Mouse (Mus musculus) layer of hippocampus, adult 8-10 months (tissue): Measurements from ENCODE around the gene En2. TPM values are rescaled to one million over a fixed set of nuclear protein-coding genes. Genes with fewer than 3 reads are reported as not detected.

Experiments
- DNase-seq, 2 experiments: peaks; one replicate each; pipeline ENCODE4 v3.0.0; 2022; ENCODE audit warnings: low spot score in 2 of 2
- total RNA-seq, 4 experiments: library from RNA; stranded (reverse); gene quantifications; 2 replicates each; pipeline ENCODE4 v1.2.4; 2022

En2 gene
- total RNA-seq: under 1 TPM; 0.27 to 0.57 (median 0.40) TPM

DNA sequence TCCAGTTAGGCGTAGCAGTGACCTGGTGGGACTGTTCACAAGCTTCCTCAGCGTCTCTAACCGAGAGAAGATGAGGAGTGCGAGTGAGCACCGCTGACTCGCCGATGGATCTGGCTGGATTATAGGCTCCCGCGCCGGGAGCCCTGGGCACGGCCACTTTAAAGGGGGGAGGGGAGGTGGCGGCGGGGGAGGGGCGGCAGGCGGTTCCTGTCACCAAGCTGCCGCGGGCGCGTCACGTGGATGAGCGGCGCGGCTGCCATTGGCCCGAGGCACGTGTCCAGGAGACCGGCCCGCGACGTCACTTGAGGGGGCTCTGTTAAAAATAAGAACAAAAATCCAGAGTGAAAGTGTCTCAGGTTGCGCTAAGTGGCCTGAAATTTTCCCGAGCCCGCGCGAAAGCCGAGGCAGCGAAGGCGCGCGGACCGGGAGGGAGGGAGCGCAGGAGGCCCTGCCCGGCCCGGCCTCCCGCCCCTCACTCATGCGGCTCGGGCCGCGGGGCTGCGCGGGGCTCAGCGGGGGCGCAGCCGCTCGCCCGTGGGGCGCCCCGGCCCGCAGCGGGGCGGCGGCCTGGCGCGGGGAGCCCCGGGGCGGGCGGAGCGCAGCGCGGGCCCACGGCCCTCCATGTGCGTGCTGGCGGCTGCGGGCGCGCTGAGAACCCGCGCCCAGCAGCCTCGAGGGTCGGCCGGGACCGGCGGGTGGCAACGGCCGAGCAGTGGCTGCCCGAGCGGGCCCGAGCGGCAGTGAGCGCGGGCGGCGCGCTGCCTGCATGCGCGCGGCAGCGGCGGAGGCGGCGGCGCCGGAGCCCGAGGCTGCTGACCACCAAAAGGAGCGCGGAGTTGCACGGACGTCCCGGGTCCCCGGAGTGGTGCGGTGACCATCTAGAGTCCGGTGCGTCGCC, at the start of gene En2:
Gene En2, plus strand, starts transcription at position 337 of the 898 bp plus-strand sequence.
- DNase-seq: peak; percentile 19 to 30

DNA sequence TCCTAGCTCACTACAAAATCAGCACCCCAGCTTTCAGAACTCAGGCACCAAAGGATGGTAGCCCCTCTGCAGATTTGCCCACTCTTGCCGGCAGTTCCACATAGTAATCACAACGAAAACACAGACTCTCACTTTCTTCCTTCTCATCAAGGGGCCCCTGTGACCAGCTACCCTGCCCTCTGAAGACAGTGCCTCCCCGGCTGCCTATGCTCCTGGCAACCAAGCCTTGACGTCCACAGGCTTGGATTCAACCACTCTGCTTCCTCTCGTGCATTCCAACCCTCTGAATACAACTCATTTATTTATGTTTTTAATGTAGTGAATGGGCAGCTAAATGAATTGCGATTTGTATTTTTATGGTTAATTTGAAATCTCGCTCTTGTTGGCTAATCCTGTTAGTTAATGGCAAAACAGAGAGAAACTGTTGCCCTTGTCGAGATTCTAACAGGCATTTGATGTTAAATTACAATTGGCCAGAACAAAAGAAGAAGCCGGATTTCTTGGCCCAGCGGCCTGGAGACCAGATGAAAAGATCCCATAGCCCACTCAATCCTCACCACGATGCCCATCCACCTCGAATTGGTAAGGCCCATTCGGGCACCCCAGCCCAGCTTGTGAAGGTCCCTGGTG, 48.1 kb upstream of the En2 start:
- DNase-seq: no peak

DNA sequence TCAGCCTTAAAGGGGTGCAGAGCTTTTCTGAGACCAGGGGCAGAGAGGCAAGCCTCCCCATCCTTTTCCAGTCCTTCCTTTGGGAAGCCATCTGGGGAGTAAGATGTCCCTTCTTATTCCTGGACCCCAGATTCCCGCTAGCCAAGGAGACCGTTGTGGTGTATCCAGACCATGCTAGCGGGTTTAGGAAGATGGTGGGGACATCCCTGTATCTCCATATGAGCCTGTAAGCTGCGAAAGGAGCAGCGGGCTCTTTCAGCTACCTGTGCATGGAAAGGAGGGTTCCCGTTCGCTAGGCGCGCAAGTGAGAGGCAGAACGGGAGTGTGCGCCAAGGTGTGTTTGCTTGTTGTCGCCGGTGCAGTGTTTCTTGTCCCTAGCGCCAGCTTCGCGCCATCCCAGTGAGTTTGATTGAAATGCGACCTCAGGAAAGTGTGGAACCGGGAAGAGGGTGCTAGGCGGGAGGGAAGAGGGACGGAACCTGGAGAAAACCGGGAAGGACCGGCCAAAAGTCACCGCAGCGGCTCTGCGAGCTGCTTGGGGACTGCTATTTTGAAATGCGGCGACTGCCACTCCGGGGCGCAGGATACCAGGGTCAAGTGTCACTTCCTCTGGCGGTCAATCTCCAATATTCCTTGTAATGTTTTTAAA, 47.5 kb upstream of the En2 start:
- no peak for DNase-seq

DNA sequence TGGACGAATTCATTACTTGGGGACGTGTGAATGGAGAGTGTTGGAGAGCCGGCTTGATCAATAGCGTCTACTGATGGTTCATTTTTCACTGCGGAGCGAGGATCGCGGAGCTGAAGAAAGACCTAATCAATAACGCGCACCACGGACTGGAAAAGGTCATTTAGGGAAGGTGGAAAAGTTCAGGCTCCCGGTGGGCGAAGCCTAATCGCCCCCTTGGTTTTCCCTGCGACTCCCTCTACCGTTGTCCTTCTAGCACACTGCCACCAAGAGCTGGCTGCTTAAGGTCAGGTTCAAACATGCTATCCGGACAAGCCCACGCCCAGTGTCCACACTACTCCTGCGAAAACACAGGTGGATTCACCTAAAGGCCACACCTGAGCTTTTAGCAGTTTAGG, 47.0 kb upstream of the En2 start:
- DNase-seq: no peak

DNA sequence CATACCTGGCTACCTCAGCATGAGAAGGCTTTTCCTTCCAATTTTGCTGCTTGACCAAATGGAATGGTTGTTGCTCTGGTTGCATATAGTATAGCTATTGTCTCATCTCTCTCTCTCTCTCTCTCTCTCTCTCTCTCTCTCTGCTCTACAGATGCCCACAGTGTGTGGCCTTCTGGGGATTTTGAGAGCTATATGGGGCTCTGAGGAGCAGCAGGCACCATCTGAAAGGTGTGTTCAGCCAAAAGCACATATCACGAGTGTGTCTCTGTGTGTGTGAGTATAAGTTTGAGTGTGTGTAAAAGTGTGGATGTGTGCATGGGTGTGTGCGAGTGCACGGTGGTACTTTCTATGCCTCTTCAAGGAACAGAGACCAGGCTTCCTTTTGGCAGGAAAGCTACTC, 45.9 kb upstream of the En2 start:
- DNase-seq: no peak

DNA sequence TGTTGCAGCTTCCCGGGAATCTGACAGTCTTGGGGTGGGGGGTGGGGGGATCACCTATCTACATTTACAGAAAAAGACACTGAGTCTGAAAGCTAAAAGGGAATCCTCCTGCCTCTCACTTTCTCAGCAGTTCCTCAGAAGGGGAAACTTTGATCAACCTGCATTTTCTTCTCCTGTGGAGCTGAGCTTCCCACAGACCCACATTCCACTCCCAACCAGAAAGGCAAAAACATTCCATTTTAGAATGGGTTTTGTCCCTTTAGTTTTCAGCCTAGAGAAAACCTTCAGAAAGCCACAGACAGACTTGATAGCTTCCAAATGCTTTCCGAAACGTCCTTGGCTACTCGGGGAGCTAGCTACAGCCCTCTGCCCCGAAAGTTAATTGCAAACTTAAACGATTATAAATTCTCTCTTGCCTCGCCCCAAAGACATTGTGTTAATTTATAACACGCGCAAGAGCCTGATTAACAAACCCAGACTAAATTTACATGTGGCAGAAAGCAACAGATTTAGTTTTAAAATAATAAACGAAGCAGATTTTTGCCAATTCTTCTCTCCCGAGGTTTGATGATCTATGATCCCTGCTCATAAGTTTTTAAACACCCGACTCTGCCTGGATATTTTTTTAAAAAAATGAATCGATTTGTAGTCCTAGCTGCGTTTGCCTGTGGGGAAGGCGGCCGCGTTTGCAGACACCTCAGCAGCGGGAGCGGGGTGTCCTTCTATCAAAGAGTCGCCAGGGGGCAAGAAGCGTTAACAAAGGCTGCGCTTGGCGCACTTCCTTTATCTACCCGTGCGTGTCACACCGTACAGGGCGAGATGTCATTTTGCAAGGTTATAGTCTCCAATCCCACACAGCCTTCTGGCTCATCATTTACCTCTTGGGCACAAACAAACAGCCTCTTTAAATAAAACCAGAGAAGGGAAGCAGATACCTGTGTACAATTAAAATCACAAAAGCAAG, 42.7 kb upstream of the En2 start:
- DNase-seq: peak in 1 of 2 experiments; percentile 16

DNA sequence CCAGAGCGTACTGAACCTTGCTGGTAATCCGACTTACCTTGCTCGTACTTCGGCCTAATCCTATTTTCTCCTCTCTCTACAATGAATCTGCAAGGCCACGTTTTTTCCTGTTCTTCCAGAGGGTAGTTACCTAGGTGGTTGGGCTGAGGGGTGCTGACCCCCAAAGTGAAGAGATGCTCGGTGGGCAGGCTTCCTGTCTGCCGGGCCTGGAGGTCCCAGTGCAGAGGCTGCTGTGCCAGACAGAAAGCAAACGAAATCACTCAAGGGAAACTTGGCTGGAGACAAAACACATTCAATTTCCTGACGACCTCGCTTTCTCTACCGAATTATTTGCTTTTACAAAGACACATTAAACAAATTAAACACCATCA, 42.1 kb upstream of the En2 start:
- no peak for DNase-seq

DNA sequence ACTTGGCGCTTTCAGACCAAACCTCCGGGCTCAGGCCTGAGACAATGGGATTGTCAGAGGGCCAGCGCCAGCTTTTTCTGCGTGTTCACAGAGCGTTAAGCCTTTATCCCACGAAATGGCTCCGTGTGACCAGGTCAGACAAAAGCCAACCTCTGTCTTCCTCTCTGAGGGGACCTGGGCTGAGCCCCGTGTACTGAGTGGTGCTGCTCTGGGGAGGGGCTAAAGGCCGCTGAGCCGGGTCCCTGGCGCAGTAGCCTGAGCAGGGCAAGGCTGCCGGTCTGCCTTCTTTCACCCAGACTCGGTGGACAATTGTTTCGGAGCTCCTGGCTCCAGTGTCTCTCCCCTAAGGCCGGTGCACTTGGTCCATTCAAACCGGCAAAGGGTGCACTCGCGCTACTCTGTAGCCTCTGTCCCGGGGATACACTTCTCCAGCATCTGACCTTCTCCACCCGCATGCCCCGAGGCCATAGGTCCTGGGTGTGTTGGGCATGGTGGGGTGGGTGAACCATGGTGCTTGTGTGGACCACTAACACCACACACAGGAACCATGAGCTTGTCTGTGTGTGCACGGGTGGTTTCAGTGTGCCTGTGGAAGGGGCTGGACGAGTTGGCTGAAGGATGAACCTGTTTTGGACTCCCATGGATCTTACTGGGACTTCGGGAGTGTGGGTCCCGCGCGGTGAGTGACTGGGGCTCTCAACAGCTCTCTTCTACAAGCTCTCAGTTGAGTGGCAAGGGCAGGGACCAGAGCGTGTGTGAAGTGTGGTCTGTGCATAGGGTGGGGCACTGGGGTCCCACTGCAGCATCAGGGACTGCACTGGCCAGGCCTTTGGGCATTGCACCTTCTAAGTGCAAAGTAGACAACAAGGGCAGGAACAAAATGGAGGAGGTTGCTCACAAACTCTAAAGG, 40.9 kb upstream of the En2 start:
- DNase-seq: no peak

DNA sequence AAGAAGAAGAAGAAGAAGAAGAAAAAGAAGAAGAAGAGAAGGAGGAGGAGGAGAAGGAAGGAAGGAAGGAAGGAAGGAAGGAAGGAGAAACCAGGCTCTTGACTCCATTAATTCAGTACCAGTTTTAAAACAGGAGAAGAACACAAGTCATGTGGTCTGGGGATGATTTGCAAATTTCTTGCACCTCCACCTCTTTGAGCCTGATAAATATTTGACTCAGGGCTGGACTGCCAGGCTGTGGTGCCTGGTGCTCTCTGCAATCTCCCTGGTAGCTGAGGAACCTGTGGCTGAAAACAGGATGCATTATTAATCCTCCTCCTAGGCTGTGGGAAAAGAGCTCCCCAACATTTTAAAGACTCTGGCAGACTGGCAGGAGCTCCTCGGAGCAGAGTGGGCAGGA, 36.6 kb upstream of the En2 start:
- DNase-seq: no peak

DNA sequence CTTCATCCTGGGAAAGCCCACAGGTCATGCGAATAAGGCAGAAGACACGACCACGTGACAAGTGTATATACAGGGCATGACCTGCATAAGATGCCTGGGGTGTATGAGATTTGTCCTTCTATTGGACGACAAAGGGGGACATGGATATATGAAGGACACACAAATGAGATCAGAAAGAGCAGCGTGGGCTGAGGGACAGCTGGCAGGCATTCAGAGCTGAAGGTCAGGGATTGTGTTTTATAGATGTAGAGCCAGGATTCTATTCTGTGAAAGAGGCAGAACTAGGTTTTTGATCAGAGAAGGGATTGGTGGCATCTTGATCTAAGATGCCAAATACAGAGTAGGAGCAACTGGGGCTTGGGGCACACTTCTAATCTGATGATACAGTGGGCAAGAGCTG, 33.3 kb upstream of the En2 start:
- no peak for DNase-seq

DNA sequence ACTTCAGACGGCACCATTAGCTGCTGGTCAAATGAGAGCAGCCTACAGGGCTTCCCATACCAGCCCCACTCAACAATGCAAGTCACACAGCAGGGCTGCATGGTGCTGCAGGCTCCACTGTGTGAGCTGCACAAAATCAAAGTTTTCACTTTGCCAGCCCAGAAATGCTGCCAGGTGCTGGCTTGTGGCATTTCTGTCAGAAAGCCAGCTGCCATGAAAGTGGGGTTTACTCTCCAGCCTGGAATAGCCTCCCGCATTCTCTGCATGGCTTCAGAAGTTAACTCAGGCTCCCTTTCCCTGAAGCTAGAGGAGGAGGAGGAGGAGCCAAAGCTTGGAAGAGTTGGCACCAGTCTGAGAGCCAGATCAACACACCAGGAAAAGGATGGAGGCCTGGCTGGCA, 29.1 kb upstream of the En2 start:
- no peak for DNase-seq

DNA sequence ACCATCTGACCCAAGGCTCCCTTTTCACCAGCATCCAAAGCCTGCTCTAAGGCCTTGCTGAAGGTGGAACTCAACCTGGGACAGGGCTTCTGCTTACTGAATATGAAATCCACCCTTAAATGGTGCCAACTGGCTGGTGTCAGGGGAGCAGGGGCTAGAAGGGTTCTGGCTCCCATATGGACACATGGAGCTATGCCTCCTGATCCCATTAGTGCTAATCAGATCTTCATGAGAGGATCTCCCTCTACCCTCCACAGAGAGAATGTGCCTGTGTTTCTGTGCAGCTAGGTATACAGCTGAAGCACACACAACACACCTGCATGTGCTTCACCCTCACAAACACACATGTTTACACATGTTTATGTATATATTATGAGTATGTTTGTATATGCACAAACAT, 20.9 kb upstream of the En2 start:
- DNase-seq: no peak

DNA sequence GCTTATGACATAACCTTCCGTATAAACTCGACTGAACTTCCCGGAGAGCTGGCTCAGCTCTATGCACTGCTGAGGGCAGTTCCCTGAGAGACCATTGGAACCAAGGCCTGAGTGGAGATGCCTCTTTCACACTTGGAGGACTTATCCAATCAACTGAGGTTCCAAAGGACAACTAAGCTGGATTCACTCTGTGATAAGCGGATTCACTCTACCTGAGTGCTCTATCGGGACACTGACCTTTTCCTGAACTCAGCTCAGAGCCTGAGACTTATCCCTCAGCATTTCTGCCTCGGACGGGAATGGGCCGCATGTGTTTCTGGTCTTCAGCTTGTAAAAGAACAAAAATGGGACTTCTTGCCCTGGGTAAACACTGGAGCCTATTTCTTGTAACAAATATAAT, 19.5 kb upstream of the En2 start:
- no peak for DNase-seq

DNA sequence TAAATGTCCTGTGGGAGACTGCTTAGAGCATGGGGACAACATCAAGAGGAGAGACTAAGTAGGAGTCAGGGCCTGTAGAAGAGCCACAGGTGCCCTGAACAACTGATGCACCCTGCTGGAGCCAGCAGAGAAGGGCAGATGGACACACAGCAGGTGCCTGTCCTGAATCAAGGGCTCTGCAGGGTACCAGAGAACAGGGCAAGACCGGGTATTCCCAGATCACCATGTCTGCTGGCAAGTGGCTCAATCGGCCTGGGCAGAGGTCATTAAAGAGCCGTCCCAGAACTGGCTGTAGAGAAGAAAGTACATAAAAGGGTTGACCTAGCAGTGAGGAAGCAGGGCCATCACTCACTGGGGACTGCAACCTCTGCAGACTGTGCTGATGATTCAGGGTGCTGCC, 17.0 kb upstream of the En2 start:
- no peak for DNase-seq

DNA sequence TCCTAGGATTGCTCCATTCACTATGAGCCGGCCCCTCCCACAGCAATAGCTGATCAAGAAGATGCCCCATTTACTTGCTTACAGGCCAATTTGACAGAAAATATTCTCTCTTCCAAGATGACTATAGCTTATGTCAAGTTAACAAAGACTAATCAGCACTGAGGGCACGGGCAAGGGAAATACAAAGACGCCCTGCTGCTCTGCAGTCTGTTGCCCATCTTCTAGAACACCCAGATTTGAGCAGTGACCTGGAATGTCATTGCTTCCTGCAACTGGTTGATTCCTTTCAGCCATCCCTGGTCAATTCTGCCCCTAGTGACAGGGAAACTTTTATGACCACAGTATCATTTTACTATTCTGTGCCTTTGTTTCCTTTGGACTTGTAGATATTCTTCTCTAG, 16.1 kb upstream of the En2 start:
- no peak for DNase-seq

DNA sequence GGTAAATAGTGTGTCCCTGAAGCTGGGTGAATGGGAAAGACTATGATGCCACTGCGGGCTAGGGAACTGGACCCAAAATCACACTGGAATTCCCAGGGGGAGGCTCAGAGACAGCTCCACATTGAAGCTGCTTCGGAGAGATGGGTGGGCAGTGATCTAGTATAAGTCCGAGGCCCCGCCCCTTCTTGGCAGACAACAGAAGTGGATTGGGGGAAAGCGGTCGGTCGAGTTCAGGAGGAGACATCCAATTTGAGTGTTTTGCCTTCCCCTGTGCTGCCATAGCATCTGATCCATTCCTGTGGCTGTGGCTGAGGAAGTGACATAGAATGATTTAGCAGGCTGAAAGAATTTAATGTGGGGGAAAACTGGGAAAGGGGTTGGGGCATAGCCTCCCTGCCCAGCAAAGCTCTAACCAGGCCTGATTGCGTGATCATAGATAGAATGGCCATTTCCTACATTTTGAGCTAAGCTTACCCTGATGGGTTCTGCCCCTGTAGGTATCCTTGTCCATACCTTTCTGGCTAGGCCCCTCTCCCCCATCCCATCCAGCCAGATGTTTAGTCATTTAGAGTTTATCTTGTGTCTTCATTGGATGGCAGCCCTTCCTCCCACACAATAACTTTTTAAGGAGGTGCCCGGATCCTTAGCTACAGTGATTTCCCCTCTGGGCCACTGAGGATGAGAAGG, 8.3 kb upstream of the En2 start:
- no peak for DNase-seq

DNA sequence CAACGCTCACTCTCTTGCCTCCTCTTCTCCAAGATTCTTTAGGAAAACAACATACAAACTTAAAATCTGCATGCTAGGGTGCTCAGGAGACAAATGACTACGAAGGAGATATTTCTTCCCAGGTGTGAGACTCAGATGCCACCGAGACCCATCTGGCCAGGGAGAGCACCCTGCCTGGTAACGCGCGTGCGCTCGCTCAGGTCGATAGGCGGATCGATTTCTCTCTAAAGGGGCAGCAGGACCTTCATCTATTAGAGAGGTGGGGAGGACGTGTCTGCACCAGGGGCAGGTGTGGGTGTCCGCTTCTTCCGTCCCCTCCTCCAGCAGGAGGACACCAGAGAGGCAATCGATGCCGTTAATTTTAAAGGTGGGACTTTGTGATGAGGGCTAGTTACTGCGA, 7.7 kb upstream of the En2 start:
- no peak for DNase-seq

DNA sequence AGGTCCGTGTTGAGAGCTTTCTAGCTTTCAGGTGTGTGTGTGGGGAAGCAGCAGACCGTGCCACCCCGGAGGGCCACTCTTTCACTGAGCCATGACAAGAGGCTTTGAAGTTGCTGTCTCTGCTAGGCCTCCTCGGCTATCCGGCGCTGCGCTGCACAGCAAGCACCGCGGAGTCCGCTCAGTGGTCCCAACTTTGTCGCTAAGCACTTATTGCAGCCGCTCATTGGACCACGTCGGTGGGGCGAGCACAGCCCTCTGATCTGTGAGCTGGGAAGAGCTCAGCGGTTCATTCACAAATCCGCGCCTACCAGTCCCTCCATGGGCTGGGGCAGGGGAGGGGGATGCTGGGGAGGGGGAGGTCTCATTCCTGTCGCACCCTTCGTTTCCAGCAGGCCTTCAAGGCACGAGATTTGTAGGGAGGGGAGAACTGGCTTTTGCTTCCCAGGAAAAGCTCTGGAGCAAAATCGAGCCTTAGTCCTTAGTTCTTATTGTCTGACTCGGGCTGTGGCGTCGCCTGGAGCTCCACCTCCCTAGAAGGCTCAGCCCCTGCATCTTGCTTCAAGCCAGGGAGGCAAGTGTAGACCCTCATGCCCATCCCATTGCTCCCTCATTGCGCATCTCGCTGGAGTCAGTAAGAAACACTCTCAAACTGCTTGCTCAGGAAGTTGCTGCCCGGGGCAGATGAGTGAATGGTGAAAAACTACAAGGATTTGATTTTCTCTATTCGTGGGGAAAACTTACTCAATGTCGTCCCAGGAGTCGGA, 7.0 kb upstream of the En2 start:
- no peak for DNase-seq

DNA sequence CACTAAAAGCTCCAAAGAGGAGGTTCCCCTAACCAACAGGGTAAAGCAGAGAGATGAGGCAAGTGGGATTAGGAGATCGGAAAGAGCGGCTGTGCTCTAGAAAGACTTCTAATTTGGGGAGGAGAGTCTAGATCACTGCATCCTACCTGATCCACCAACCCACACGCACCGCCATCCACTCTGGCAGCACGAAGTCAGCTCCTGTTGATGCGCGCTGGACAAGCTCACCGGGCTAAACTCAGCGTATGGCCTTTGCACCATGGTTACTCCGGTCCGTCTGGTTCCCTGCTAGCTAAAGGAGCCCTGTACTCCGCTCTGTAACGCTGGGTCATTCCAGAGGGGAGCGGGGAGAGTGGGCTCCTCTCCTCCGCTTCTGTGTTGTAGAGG, 6.4 kb upstream of the En2 start:
- DNase-seq: no peak
